In the genomic region with DNA sequence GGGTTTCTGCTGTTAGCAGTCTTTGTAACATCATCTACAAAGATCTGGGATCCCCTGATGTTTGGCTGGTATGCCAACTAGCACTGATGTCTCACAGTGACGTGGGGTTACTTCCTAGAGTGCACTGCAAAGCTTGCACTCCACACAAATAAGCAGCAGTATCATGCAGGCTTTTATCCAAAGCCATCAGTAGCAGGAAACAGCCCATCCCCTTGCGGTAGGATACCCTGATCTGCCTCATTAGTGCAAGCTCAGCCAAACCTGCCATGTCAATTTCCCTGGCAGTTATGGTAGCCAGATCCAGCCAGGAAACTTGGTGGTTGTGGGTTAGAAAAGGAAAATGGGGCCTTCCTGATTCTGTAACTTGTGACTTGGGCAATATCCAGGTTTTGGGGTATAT, we compare ENCODE assay signal across 30 mouse cellular contexts. TPM values are rescaled to one million over a fixed set of nuclear protein-coding genes. Genes with fewer than 3 reads are reported as not detected.
"Had no signal": no experiment of that assay in that cellular context is flagged by ENCODE, and none has a peak within 500 bp of the region (broad histone marks: within the 10 kb centered on the region; RNA-seq: fewer than 3 reads in every experiment).

No protein-coding gene starts in this region.

- DNase-seq: gastrocnemius, adult 2 months; gastrocnemius, postnatal 10 days; gastrocnemius, postnatal 25 days; heart, adult 11 months; heart, adult 2 months; heart, postnatal 14 days; heart, postnatal 36 days; kidney, adult 18-20 months; kidney, adult 8-10 months; kidney, postnatal 10 days; kidney, postnatal 25 days; kidney, postnatal 4 days; left cerebral cortex, postnatal 4 days had no signal

- ATAC-seq: intestine, embryonic 15.5 days; intestine, postnatal 0 days; liver, embryonic 12.5 days had no signal

RNA-seq across cellular contexts. Expression of a gene that starts 26.2 kb away (rescaled TPM):
- total RNA-seq: gastrocnemius, postnatal 4 days; heart, adult 2 months; heart, postnatal 36 days; layer of hippocampus, adult 2 months; layer of hippocampus, postnatal 10 days; layer of hippocampus, postnatal 25 days; left cerebral cortex, adult 2 months; left cerebral cortex, postnatal 14 days had no signal
- polyA plus RNA-seq: frontal cortex, adult 2 months; heart, embryonic 11.5 days; hindbrain, embryonic 11.5 days; limb, embryonic 11.5 days had no signal

RNA-seq across cellular contexts. Expression of a gene that starts 54.8 kb away (rescaled TPM):
- total RNA-seq: gastrocnemius, adult 2 months; gastrocnemius, postnatal 10 days; gastrocnemius, postnatal 25 days; heart, postnatal 36 days; hindbrain, postnatal 0 days; layer of hippocampus, adult 2 months; layer of hippocampus, postnatal 10 days; layer of hippocampus, postnatal 25 days; left cerebral cortex, adult 2 months; left cerebral cortex, postnatal 14 days; left cerebral cortex, postnatal 4 days had no signal
- polyA plus RNA-seq: frontal cortex, adult 2 months; heart, postnatal 0 days; hindbrain, embryonic 11.5 days; hindbrain, embryonic 15.5 days; hindbrain, postnatal 0 days; kidney, embryonic 14.5 days; limb, embryonic 11.5 days had no signal
